Mouse (Mus musculus) liver, embryonic 13.5 days (tissue): ENCODE measurements around the gene Dip2c. TPM values are rescaled to one million over a fixed set of nuclear protein-coding genes. Genes with fewer than 3 reads are reported as not detected.

Experiments used
- ATAC-seq: fragments of 200-750 bp; cut with Nextera tagmentation; 2 replicates; pipeline ENCODE4 v1.8.0; 2017; ENCODE audit warnings: low read depth, mild to moderate bottlenecking, moderate number of reproducible peaks, moderate library complexity
- DNase-seq: peaks from one replicate; pipeline ENCODE4 v3.0.0; 2022
- H3K27ac ChIP-seq: fragments of 300-500 bp; sonication (generic); 2 replicates; pipeline ENCODE4 v1.5.1; 2015; ENCODE audit warnings: moderate library complexity, mild to moderate bottlenecking, inconsistent platforms
- H3K27me3 ChIP-seq: fragments of 300-500 bp; sonication (generic); 2 replicates; pipeline ENCODE4 v1.6.1; 2015; ENCODE audit warnings: mild to moderate bottlenecking, inconsistent platforms
- H3K36me3 ChIP-seq: fragments of 300-500 bp; sonication (generic); 2 replicates; pipeline ENCODE4 v1.6.1; 2015; ENCODE audit warnings: mild to moderate bottlenecking, inconsistent platforms
- H3K4me1 ChIP-seq: fragments of 300-500 bp; sonication (generic); replicated peaks from 2 replicates; pipeline ENCODE4 v1.6.1; 2015; ENCODE audit warnings: inconsistent platforms
- H3K4me2 ChIP-seq: fragments of 300-500 bp; sonication (generic); 2 replicates; pipeline ENCODE4 v1.6.1; 2015; ENCODE audit warnings: inconsistent platforms, mild to moderate bottlenecking, moderate library complexity
- H3K4me3 ChIP-seq: fragments of 300-500 bp; sonication (generic); replicated peaks from 2 replicates; pipeline ENCODE4 v1.5.1; 2015; ENCODE audit warnings: mild to moderate bottlenecking, inconsistent platforms
- H3K9ac ChIP-seq: fragments of 300-500 bp; sonication (generic); 2 replicates; pipeline ENCODE4 v1.6.1; 2015; ENCODE audit warnings: mild to moderate bottlenecking, inconsistent platforms
- H3K9me3 ChIP-seq: fragments of 300-500 bp; sonication (generic); replicated peaks from 2 replicates; pipeline ENCODE4 v1.6.1; 2016; ENCODE audit warnings: inconsistent platforms
- WGBS: fragments of 180-500 bp; shearing (Covaris S2); methylation state at CpG from one replicate; pipeline ENCODE4 v1.1.7; 2015; ENCODE audit not compliant: insufficient replicate concordance; 5-methylcytosine and 5-hydroxymethylcytosine counted together
- polyA plus RNA-seq: library from polyadenylated mRNA; unstranded; fragments of >200 nt; fragmentation: Nextera tagmentation; extraction: Ambion mirVana; gene quantifications from 2 replicates; pipeline ENCODE4 v1.2.1, GENCODE M21; 2015

Dip2c gene
- polyA plus RNA-seq, 1 experiment from 2014 or later = 0.45 TPM

DNA sequence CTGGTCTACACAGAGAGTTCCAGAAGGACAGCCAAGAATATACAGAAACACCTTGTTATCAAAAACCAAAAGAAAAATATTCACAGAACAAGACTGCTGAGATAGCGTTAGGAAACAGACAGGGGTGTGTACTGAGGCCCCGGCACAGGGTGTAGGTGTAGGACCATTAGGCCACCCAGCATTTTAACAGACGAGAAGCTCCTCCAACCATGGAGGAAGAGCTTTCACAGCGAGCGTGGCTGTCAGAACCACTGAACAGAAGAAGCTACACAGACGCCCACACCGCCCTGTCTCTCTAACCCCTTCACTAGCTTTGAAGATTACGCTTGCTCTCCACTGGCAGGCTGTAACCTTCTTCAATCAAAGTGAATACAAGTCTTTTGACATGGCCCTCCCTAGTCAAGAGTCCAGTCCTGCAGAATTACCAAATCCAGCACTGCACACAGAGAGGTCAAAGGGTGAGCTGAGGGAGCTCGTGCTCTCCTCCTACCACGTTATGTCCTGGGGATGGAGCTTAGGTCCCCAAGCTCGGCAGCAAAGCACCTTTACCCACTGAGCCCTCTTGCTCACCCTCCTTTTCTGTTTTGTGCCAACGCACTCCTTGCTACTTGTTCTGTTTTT, 426.4 kb downstream of the Dip2c start:
- Histone ChIP-seq H3K27me3 (no peaks in the 10 kb centered on the region), H3K36me3 (0 out of 2 replicates have a peak, but pooled peaks cover 4% of the 10 kb centered on the region), H3K4me3 (no peak overlapping the region), H3K27ac (no peak overlapping the region), H3K9me3 (no peaks in the 10 kb centered on the region), H3K4me2 (no peak overlapping the region), H3K4me1 (0 out of 2 replicates have a peak, but pooled peaks cover 7% of the 10 kb centered on the region), H3K9ac (no peak overlapping the region)
- WGBS = 64% methylated on average over 12 of the region's 12 CpGs
- ATAC-seq (peak; percentile 86), DNase-seq (no peak)

DNA sequence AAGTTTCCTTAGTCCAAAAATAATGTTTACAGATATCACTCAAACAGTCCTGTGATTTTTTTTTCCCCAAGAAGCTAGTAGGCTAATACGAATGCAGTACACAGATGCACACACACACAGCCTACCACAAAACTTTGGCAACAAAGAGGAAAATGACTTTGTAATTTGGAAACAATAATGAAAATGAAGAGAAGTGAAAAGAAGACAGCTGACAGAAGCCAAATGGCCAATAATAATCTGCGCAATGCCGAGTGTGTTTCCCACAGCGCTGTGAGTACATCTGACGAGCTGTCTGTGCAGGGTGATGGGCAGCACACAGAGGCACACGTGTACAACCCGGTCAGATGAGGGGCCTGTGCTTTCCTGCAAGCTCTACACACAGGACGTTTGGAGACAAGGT, 430.4 kb downstream of the Dip2c start:
- no peaks in the 10 kb centered on the region for H3K9me3 ChIP-seq
- no peak overlapping the region for H3K4me2 ChIP-seq
- peaks cover 15% of the 10 kb centered on the region for H3K36me3 ChIP-seq
- H3K27ac ChIP-seq = no peak overlapping the region
- ATAC-seq (no peak), DNase-seq (no peak)
- no peaks in the 10 kb centered on the region for H3K27me3 ChIP-seq
- 80% methylated on average over 8 of the region's 8 CpGs for WGBS
- H3K4me1 ChIP-seq = 0 out of 2 replicates have a peak, but pooled peaks cover 7% of the 10 kb centered on the region
- no peak overlapping the region for H3K9ac ChIP-seq
- no peak overlapping the region for H3K4me3 ChIP-seq

DNA sequence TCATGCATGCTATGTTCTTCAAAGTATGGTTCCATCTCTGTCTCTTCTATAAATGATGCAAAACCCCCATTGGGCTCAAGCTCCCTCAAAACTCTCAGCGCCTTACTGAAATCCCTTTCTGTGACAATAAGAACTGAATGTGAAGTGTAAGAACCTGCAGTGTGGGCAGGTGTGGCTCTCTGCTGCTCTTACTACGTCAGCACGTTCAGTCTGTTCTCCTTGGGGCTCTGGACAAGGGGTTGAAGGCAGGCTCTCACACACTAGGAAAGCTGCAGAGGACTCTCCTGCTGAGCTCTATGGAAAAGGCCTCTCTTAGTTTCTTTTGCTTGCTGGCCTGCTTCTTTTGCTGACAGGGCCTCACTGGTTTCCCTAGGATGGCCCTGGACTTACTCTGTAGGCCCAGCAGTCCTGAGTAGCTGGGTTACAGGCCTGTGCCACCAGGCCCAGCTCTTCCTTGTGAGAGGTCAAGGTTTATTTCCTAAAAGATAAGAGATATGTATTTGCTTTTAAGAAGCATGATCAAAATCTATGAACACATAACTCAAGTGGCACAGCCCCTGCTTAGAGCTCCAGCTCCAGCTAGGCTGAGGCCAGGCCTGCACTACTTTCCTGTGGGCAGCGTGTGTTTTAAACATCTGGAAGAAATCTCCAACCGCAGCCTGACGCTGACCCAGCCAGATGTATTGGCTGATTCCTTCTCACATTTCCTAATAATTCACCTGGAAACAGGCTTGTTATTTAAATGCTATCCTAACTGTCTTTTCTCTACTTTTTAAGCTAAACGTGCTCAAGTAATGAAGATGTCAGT, 432.3 kb downstream of the Dip2c start:
- 83% methylated on average over 7 of the region's 7 CpGs for WGBS
- Histone ChIP-seq H3K4me1 (peaks cover 12% of the 10 kb centered on the region), H3K27ac (no peak overlapping the region), H3K9ac (no peak overlapping the region), H3K36me3 (peaks cover 15% of the 10 kb centered on the region), H3K27me3 (no peaks in the 10 kb centered on the region), H3K9me3 (no peaks in the 10 kb centered on the region), H3K4me3 (no peak overlapping the region), H3K4me2 (no peak overlapping the region)
- ATAC-seq (no peak), DNase-seq (no peak)

DNA sequence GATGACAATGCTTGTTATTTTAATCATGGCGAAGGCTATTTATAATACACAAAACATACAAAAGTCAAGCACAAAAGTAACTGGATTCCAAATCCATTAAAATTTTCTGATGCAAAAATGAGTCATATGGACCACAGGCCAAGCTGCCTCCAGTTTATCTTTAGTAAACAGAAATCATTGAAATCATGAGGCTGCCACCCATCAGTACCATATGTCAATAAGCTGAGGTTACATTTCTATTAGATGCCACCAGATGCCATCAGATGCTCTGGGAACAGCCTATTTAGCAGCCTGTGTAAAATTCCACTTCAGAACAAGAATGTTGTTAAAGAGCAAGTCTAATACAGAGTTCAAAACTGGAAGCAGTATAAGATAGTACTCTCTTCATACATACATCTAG, 436.1 kb downstream of the Dip2c start:
- WGBS = 75% methylated on average over 1 of the region's 1 CpGs
- peaks cover 16% of the 10 kb centered on the region for H3K4me1 ChIP-seq
- H3K9ac ChIP-seq = no peak overlapping the region
- no peaks in the 10 kb centered on the region for H3K27me3 ChIP-seq
- peaks cover 13% of the 10 kb centered on the region for H3K36me3 ChIP-seq
- no peak for DNase-seq
- H3K4me3 ChIP-seq = no peak overlapping the region
- no peak for ATAC-seq
- H3K4me2 ChIP-seq = no peak overlapping the region
- H3K9me3 ChIP-seq = no peaks in the 10 kb centered on the region
- H3K27ac ChIP-seq = no peak overlapping the region

DNA sequence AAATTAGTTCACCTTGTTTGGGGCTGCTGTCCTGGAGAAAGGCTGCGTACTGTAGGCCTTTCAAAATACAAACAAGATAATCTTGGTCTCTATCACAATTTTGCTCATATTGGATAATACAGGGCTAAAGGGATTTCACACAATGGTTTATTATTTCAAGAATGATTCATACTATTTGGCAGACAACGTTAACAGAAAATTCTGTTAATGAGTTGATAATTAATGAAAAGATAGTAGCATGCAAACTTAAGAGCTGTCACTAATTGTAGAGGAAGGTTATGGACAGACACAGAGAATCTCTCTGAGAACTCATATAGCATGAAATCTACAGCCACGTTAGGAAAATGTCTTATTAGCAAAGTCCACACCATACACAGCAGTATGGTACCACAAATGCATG, 436.6 kb downstream of the Dip2c start:
- H3K36me3 ChIP-seq = peaks cover 13% of the 10 kb centered on the region
- no peak overlapping the region for H3K4me2 ChIP-seq
- no peaks in the 10 kb centered on the region for H3K9me3 ChIP-seq
- H3K27ac ChIP-seq = no peak overlapping the region
- DNase-seq = no peak
- ATAC-seq = no peak
- no peak overlapping the region for H3K9ac ChIP-seq
- H3K27me3 ChIP-seq = no peaks in the 10 kb centered on the region
- peaks cover 16% of the 10 kb centered on the region for H3K4me1 ChIP-seq
- WGBS = 77% methylated on average over 3 of the region's 3 CpGs
- no peak overlapping the region for H3K4me3 ChIP-seq

DNA sequence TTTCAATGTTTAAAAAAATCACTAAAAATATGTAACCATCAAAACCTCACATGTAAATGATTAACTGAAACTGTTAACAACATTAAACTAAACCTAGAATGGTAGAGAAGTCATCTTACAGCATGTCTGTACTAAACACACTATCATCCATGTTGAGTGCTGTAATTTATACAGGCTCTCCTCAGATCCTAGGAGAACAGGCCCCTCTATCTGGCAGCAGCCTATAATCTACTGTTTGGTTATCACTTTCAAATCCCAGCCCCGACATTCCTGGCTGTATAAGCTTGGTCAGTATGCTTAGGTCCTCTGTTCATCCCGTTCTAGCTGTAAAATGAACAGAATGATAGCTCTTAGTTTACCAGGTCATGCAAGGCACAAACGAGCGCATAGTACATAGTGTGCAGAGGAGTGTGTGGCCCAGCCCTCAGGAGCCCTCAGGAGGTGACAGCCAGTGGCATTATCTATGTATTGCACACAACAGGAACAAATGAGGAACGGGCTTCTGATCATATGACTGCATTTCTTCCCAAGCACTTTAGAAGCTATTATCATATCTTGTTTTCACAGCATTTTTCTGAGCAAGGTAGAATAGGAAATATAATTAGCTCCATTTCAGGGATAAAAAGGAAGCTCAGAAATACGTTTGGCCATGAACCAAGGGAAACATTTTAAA, 437.3 kb downstream of the Dip2c start:
- Histone ChIP-seq H3K36me3 (peaks cover 9% of the 10 kb centered on the region), H3K4me1 (peaks cover 16% of the 10 kb centered on the region), H3K9ac (no peak overlapping the region), H3K4me3 (no peak overlapping the region), H3K9me3 (no peaks in the 10 kb centered on the region), H3K27me3 (no peaks in the 10 kb centered on the region), H3K4me2 (peak overlapping the region; percentile 34), H3K27ac (peak overlapping the region; percentile 26; the same call in 1 of the 2 replicates)
- ATAC-seq (peak; percentile 99), DNase-seq (peak; percentile 15)
- 24% methylated on average over 6 of the region's 6 CpGs for WGBS

DNA sequence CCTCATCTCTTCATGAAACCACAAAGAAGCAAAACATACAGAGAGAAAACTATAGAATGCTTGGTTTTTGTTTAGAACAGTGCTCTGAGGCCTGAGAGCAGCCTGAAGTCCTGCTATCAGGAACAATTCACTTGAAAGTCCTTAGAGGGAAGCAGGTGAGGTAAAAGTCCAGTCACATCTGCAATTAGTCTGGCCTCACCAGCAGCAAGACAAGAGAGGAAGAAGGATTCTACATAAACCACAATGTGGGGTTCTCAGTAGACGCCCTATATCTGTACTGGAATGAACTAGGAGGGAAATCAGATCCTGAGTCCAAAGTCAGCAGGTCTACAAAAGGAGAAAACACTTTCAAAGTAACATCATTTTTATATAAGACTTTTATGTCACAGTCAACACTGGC, 438.9 kb downstream of the Dip2c start:
- no peaks in the 10 kb centered on the region for H3K9me3 ChIP-seq
- peaks cover 7% of the 10 kb centered on the region for H3K36me3 ChIP-seq
- no peak for DNase-seq
- H3K27ac ChIP-seq = no peak overlapping the region
- H3K4me1 ChIP-seq = peaks cover 16% of the 10 kb centered on the region
- no peak overlapping the region for H3K9ac ChIP-seq
- no peaks in the 10 kb centered on the region for H3K27me3 ChIP-seq
- 70% methylated on average over 1 of the region's 1 CpGs for whole genome bisulfite sequencing
- no peak overlapping the region for H3K4me3 ChIP-seq
- H3K4me2 ChIP-seq = no peak overlapping the region
- no peak for ATAC-seq

Other genes starting within 250 kb of the Dip2c start
- gene Larp4b, start 182.6 kb upstream of the Dip2c start, polyA plus RNA-seq = 23.7 and 27.6 TPM in 2 replicates